Mouse (Mus musculus): ENCODE measurements around the gene Gm10271.

Gene Gm10271

DNA sequence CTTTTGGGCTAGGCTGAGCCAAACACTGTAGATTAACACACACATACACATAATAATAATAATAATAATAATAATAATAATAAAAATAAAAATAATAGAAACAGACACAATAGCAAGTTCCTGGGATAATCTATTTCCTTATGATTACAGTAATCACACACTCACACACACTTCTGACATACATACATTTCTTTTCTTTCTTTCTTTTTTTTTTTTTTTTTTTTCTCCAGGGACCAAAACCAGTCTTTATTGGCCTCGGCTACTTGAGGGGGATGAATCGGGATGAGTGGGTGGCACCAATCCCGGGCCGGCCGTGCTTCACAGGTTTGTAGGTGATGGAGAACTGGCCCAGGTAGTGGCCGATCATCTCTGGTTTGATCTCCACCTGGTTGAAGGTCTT is at the start of gene Gm10271:
Gene Gm10271 (minus strand): TSS at position 101 of the 400 bp plus-strand sequence.
- no peak for DNase-seq (ENCODE audit: low spot score in 2 of 2)

DNA sequence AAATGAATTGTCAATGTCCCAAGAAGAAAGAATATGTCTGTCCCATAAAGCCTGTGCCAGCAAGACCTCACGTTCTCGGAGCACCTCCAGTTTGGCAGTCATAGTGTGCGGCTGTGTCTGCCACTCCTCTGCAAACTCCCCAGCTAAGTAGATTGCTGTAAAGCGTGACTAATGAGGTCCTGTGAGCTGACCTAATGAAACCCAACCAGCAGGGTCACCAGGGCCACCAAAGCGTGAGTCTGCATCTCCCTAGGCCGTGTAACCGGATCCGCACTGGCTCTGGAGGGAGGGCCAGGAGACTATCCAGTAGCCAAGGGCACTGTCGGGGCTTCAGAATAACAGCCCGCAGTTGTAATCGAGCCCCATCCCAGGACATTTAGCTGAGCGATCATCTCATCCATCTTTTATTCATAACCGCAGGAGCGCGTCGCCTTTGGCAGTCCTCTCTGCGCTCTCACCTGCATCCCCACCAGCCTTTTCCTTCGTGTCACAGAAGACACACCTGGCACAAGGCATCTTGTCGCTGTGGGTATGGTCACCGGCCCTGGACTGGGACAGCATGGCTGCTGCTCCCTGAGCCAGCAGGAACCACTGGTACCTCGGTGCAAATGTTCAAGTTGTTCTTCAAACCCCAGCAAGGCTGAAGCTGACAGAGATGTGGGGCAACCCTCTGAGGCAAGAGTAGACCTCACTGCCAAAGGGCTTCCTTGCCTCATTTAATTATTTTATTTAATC is 48.8 kb upstream of the Gm10271 start:
- no peak for DNase-seq (ENCODE audit: low spot score in 2 of 2)

DNA sequence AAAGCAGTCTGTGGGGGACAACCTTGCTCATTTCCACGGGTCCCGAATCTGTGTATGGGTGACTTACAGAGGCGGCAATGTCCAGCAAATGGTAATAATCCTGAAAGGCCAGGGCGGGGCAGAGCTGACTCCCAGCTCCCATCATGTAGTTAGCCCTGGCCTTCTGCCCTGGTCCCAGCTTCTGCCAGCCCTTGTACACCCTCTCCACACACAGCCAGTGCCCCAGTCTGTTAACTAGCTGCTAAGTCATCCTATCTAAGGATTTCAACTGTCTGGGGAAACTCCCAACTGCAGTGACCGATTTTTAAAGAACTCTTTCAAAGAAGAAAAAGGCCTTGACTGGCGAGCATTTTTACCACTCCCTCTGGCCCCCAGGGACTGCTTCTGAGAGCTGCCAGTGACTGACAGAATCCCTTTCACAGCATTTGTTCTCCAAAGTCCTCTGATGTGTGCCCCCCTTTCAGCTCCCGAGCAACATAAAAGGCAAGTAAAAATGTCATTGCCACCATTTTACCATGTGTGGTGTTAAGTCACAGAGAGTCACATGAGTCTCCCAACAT is 46.0 kb upstream of the Gm10271 start:
- DNase-seq (ENCODE audit: low spot score in 2 of 2), result no peak

DNA sequence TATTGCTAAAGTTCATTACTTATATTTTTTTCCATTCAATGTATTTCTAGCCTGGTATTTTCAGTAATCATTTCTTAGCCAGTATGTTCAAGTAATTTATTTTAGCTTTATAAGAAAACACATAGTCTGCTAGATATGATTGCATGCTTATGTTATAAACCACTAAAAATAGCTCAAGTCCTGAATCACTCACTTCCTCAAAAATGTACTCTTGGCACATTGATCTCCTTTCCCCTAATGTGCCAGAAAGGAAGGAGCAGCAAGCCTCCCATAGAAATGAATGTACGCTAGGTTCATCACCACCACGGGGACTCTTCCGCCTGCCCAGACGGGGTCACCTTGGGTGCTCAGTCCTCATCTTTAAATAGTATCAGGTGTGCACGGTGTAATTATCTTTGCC is 42.2 kb upstream of the Gm10271 start:
- no peak for DNase-seq (ENCODE audit: low spot score in 2 of 2)

DNA sequence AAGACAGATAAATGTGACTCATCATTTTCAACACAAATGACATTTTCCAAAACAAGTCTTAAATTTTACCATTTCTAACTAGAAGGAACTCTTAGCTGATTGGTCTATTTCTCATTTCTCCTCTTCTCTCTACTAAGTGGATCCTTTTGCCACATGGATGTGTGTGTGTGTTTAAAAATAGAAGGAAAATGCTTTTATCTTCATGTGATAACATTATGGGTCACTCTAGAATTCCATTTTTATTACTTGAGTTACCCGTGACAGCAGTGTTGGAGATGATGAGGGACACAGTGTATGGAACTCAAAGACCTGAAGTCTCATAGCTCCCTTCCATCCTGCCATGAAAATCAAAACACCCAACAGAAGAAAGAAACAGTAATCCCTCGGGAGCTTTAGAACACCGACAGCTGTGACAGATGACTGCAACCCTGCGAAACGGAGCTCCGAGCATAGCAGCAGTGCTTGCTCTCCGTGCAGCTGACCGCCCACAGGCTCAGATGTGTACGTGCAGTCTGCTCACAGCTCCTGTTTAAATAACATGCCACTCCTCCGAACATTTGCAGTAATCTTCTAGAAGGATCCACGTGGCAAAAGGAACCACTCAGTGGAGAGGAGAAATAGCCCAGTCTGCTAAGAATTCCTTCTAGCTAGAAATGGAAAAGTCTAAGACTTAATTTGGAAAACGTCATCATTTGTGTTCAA is 41.4 kb upstream of the Gm10271 start:
- DNase-seq (ENCODE audit: low spot score in 2 of 2), result no peak

DNA sequence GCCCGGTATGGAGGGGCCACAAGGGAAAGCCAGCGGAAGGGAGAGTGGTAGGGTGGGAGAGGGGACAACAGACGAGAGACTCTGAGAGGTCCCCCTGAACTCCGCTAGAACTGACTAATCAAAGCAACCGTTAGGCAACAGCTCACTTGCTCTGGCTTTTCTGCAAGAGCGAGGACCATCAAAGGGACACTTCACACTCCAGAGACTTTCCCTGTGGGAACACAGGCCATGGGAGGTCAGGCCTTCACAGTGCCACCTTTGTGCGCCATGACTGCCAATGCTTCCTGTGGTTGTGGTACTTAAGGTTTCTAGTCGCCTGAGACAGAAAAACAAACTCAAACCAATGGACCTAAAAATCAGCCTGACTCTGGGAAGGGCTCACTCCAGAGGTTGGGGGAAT is 38.6 kb upstream of the Gm10271 start:
- no peak for DNase-seq (ENCODE audit: low spot score in 2 of 2)

DNA sequence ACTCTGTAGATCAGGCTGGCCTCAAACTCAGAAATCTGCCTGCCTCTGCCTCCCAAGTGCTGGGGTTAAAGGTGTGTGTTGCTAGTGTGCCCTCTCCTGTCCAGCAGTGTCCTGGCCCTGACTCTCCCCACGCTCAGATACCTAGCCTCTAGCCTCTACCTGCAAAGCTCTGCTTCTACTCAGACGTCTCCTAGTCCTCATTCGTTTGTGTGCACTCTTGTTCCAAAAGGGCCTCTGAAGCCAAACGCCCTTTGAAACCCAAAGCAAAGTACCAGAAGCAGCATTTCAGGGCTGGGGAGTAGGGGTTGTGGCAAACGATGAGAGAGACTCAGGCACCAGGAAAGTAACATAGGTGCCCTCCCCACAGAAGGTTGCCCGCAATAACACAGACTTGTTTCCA is 37.3 kb upstream of the Gm10271 start:
- no peak for DNase-seq (ENCODE audit: low spot score in 2 of 2)

DNA sequence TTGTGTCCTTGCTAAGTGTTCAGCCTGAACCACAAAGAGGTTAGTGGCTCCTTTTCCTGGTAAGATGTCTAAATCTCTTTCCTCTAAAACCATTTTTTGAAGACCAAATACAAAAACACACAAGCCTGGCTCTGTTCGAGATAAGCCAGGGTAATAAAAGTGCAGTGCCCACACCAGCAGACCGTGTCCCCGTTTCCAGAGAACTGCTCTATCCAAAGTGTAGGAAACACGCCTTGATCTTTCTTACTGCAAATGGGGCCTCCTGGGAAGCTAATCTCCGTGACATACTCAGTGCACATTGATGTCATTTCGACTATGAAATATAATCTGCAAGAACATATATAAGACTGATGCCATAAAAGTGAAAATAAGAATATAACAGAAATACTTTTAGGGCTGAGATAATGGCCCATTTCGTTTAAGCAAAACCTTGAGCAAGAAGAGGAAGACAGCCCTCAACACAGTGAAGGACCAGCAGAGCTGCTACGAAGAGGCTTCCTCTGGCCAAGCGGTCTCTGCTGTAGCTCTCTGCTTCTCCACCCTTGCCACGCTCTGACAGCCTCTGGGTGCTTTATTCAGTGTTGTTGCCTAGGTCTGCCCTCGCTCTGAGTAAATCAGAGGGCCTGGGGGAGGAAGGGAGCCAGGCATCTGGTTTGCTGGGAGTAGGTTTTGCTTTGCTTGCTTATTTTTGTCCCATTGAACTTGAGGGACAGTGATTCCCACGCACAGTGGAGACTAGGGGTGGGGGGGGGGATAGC is 33.5 kb upstream of the Gm10271 start:
- no peak for DNase-seq (ENCODE audit: low spot score in 2 of 2)

DNA sequence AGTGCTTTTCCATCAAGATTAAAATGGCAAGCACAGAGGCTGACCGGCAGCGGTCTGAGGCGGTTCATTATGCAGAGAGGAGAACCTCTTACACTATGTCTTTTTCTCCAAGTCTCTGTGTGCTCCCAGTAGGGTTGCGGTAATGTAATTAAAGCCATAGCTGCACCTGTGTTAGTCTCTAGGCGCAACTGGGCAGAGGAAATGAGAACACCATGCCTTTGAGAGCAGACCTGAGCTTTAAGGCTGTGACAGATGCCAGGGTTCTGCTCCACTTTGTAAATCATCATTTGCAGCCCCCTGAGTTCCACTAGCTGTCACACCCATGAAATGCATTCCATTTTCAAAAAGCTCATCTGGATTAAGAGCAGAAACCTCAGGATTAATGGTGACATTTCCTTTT is 32.3 kb upstream of the Gm10271 start:
- DNase-seq (ENCODE audit: low spot score in 2 of 2), result no peak

DNA sequence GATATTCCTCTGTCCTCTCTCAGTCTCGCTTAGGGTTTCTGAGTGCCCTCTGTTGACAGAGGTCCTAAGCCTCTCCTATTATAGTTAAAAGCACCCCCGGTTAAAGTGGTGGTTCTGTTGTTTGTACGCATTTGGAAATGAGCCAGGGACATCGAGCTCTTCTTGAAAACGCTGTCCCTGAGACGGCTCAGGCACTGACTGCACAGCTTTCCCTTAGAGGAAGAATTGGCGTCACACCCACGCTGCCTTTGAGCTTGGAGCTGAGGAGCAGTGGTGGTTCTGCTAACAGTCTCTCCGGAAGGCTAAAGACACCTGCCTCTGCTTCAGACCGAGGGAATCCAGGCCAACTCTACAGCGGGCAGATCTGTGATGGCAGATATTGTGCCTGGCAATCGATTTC is 28.6 kb upstream of the Gm10271 start:
- DNase-seq (ENCODE audit: low spot score in 2 of 2), result no peak

DNA sequence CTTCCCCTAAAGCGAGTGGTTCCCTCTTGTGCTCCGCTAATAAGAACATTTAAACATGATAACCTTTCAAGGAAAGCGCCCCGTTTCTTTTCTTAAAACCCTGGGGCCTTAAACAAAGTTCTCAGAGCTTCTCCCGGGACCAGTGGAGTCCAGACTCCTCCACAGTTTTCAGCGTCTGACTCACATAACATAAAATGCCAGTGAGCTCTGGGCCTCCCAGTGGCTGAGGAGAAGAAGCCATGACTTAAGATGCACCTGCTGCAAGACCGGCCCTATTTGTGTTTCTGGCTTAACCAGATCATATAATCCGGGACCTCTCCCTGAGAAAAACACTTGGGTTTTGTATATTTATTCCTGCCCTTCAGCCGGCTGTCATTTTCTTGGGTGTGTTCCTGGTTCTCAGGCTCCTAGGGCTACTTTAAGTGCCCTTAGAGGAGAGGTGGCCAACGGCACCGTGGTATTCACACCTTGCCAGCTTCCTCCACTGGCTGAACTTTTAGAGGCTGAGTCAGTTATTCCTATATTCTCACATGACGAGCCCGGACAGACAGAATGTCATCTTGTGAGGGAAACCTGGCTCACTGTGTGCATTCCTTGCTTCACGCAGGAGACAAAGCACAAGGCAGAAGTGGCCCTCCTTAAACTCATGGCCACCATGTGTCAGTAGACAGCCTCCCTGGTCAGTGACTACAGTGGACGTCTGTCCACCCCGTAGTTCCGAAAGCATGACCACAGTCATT is 26.5 kb upstream of the Gm10271 start:
- DNase-seq (ENCODE audit: low spot score in 2 of 2), result no peak

DNA sequence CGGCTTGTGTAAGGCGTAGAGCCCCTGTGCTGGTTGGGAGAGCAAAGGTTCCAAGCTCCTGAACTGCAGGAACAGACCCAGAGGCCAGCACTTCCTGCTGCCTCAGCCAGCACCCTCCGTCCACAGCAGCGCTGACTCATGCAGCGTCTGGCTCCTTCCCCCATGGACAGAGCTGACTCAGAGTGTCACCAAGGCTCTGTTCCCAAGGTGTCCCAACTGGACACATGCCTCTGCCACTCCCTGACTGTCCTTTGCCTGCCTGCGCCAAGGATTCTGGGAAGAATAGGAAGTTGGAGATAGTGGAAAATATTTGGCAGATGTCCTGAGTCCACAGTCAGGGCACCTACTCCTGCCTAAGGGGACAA is 23.8 kb upstream of the Gm10271 start:
- no peak for DNase-seq (ENCODE audit: low spot score in 2 of 2)

DNA sequence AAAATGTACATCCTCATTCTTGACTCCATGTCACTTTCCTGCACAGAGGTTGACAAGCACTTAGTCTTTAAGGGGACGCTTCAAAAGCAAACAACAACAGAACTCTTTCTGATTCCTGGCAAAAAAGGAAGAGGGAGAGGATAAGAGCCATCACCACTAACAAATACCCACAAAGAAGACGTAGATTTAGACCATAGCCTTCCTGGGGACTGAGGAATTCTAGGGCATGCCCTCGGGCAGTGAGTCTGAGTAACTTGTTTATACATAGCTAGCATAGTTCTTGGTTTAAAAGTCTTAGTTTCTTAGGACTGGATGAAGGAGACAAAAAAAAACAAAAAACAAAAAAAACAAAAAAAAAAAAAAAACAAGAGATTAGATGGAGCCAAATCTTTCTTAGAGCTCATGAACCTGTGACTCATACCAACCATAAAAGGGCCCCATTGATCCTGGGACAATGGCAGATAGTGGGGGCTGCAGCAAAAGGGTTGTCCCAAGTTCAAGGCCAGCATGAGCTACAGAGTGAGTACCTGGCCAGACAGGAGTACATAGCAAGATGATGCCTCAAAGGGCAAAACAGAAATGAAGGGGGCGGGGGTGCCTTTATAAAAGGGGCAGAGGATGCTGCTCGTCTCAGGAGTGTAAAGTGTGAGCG is 23.3 kb upstream of the Gm10271 start:
- no peak for DNase-seq (ENCODE audit: low spot score in 2 of 2)

DNA sequence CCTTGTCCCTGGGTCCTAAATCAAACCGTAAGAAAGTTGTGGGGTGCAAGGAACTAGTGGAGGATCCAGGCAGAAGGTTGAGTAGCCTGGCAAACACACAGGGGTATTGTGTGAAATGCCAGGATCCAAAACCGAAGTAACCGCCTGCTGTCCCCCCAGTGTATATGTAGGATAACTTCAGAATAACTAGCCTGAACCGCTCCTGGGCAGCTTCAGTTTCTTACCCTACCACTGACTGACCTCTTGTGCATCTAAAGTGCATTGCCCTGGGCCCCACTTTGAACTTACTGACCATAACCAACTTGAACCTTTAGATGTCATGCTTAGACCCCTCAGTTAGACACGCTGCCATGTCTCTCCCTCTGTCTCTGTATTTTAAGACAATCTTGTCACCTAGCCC is 22.8 kb upstream of the Gm10271 start:
- no peak for DNase-seq (ENCODE audit: low spot score in 2 of 2)

DNA sequence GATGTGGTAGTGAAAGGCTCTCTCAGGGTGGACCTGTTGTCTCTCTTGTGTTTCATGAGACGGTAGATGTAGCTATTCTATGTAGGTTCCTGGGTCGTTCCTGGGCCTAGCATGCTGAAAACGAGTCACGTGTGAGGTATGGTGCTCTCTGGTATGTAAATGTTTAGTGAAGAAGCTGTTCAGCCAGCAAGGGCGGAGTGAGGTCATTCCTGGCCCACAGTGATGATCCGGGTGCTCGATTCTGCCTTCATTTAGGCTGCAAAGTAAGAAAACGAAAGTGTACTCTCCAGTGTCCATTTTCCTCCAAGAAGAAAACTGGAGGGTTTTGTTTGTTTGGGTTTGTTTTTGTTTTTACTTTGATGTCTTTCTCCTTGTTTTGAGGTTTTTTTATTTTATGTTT is 21.6 kb upstream of the Gm10271 start:
- DNase-seq (ENCODE audit: low spot score in 2 of 2), result no peak

DNA sequence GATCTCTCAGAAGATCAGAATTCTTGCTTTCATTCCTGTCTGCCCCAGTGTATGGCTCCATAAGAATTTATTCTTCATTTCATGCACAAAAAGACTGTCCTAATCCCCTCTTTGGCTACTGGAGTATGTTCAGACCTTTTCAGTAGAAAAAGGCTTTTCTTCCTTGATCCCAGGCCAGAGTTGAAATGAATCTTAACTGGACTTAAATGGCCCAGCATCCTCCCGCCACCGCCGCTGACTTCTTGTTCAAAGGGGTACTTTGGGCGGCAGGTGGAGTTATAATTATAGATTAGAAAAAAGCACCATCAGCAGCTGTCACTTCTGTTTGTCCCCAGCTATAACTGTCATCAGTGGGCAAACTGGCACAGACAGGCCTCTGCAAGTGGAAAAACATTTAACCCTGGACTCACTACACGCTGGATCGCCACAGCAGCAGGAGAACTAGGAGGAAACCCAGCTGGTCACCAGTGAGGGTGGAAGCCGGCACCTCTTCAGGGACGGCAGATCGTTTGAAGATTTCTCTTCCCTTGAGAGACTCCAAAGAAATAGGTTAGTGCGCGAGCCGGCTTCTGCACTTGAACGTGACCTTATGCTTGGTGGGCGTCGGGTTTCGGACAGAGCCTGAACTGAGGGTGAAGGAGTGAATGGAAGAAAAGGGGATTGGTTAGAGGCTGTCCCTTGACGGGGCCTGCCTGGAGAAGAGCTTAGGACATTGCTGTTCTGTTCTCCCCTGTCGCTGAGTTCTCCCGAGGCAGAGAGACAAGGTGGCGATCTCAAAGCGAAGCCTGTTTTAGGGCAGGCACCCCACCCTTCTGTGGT is 14.1 kb upstream of the Gm10271 start, which contains the start of gene Best3:
Gene Best3 (plus strand): TSS at position 51 of the 819 bp plus-strand sequence.
- DNase-seq (ENCODE audit: low spot score in 2 of 2), result no peak

DNA sequence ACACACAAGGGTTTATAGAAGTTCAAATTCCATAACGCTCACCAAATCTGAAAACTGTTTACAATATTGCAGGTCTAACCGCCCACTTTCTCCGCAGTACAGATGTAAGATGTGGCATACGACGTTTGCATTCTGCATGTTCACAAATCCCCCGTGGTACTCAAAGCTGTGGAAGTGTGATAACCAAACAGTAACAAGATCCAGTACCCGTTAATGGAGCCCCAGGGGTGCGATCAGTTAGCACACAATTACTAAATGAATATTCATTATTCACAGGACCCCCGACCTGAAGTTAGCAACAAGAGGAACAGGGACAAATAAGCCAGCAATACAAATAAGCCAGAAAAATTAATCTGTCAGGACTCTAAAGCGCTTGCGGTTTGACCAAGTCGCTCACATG is 12.4 kb upstream of the Gm10271 start:
- no peak for DNase-seq (ENCODE audit: low spot score in 2 of 2)

DNA sequence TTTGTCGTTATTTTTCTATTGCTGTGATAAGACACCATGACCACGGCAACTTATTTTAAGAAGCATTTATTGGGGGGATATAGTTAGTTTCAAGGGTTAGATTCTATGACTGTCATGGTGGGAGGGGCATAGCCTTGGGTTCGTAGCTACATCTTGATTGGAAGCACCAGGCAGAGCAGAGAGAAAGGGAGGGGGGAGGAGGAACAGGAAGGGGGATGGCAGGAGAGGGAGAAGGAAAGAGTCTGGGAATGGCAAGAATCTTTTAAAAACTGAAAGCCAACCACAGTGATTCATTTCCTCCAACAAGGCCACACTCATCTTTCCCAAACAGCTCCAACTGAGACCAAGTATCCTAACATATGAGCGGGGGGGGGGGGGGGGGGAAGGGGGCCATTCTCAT is 10.1 kb upstream of the Gm10271 start:
- DNase-seq (ENCODE audit: low spot score in 2 of 2), result no peak

DNA sequence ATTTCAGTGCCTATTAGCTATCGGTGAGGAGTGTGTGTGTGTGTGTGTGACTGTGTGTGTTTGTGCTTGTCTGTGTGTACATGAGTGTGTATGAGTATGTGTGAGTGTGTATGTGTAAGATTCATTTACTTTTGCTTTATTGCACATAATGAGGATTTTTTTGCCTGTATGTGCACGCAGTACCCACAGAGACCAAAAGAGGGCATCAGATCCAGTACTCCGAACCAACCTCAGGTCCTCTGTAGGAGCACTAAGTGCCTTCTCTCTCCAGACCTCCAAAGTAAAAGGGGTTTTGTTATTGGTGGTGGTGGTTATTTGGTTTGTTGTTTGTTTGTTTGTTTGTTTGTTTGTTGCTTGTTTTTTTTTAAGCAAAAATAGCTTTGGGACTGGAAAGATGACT is 8.5 kb upstream of the Gm10271 start:
- DNase-seq (ENCODE audit: low spot score in 2 of 2), result no peak

DNA sequence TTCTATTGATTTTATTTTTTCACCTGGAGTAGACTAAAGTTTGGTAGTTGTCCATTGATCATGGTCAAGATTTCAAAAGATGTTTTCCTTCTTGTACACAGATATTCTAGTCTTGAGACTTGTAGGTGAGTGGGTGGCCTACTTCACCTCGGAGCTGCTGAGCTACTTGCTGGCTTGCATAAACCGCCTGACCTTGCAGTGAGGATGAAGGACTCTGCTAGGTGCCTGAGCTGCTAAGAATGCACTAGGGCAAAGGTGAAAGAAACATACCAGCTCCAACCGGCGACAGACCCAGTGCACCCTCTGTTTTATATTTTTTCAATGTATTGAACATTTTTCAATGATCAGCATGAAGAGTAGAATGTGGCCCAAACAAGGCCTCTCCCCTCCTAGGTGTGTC is 7.9 kb upstream of the Gm10271 start:
- no peak for DNase-seq (ENCODE audit: low spot score in 2 of 2)

Data from spleen, postnatal 4 days (tissue).